Mouse (Mus musculus): ENCODE results near the gene Nova2. TPM values are rescaled to one million over a fixed set of nuclear protein-coding genes. Genes with fewer than 3 reads are reported as not detected.
A peak's percentile ranks its signal among the peaks of the same experiment; 100 is the strongest.

Nova2 gene
- polyA plus RNA-seq, 2 experiments = 0.05 to 0.11 TPM

DNA sequence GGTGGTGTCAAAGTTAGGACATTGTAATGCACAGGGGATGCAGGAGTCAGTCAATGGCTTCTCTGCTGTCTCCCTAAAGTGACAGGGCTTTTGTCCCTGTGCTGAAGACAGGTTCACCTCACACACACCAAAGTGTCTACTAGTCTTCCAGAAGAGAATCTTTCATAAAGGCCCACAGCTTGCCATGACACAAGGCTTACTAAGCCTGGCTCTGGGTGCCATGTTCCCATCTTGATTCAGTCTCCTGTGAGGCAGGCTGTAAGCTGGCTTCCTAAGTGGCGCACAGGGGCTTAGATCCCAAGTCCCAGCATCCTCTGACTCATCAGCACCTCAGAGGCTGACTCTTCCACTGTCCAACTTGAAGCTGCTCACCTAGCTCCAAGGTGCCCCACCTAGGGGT is 38.7 kb upstream of the Nova2 start:
- 50% methylated on average over 1 of the region's 1 CpGs for WGBS (ENCODE audit: insufficient replicate concordance)

GRCm38 (mm10) chr7:18890848-18891247 is 34.8 kb upstream of the Nova2 start:
- Histone ChIP-seq H3K27ac (no peak overlapping the region), H3K4me2 (ENCODE audit: low read depth) (no peak overlapping the region), H3K36me3 (replicated peaks; ENCODE audit: control insufficient read depth, insufficient read depth, low read depth) (no peaks in the 10 kb centered on the region), H3K4me3 (ENCODE audit: insufficient read depth in 1 of 2, low read depth in 2 of 2, low read length in 2 of 2) (no peak overlapping the region), H3K9ac (replicated peaks) (no peak overlapping the region), H3K27me3 (ENCODE audit: control insufficient read depth, insufficient read depth, low read length) (peaks cover 14% of the 10 kb centered on the region), H3K4me1 (replicated peaks; ENCODE audit: control insufficient read depth in 2 of 2, insufficient read depth in 2 of 2, low read length in 1 of 2) (peaks cover 0 to 2% of the 10 kb centered on the region in 2 experiments; a peak in 2 of 4 replicates), H3K9me3 (ENCODE audit: control insufficient read depth, low read length) (no peaks in the 10 kb centered on the region)
- TF ChIP-seq EP300 (IDR thresholded peaks at IDR 0.05; ENCODE audit: low read depth) = no peak
- TF ChIP-seq CTCF (IDR thresholded peaks at IDR 0.05; ENCODE audit: low read depth) = no peak
- 72% methylated on average over 8 of the region's 8 CpGs for WGBS (ENCODE audit: insufficient replicate concordance)
- ATAC-seq (ENCODE audit: insufficient read depth) = no peak
- DNase-seq (ENCODE audit: low read depth in 3 of 3, low spot score in 3 of 3) = no peak

More for the DNA sequence above, 38.7 kb upstream of the Nova2 start:
- H3K9ac ChIP-seq (replicated peaks) = no peak overlapping the region
- no peak for ATAC-seq (ENCODE audit: insufficient read depth)
- no peak for DNase-seq (ENCODE audit: low read depth in 3 of 3, low spot score in 3 of 3)
- no peaks in the 10 kb centered on the region for H3K36me3 ChIP-seq (replicated peaks; ENCODE audit: control insufficient read depth, insufficient read depth, low read depth)
- H3K4me3 ChIP-seq (ENCODE audit: insufficient read depth in 1 of 2, low read depth in 2 of 2, low read length in 2 of 2) = no peak overlapping the region
- H3K9me3 ChIP-seq (ENCODE audit: control insufficient read depth, low read length) = no peaks in the 10 kb centered on the region
- no peaks in the 10 kb centered on the region for H3K27me3 ChIP-seq (ENCODE audit: control insufficient read depth, insufficient read depth, low read length)
- TF ChIP-seq EP300 (IDR thresholded peaks at IDR 0.05; ENCODE audit: low read depth) = no peak
- TF ChIP-seq CTCF (IDR thresholded peaks at IDR 0.05; ENCODE audit: low read depth) = no peak
- no peak overlapping the region for H3K27ac ChIP-seq
- H3K4me2 ChIP-seq (ENCODE audit: low read depth) = no peak overlapping the region
- no peaks in the 10 kb centered on the region for H3K4me1 ChIP-seq (replicated peaks; ENCODE audit: control insufficient read depth in 2 of 2, insufficient read depth in 2 of 2, low read length in 1 of 2)

DNA sequence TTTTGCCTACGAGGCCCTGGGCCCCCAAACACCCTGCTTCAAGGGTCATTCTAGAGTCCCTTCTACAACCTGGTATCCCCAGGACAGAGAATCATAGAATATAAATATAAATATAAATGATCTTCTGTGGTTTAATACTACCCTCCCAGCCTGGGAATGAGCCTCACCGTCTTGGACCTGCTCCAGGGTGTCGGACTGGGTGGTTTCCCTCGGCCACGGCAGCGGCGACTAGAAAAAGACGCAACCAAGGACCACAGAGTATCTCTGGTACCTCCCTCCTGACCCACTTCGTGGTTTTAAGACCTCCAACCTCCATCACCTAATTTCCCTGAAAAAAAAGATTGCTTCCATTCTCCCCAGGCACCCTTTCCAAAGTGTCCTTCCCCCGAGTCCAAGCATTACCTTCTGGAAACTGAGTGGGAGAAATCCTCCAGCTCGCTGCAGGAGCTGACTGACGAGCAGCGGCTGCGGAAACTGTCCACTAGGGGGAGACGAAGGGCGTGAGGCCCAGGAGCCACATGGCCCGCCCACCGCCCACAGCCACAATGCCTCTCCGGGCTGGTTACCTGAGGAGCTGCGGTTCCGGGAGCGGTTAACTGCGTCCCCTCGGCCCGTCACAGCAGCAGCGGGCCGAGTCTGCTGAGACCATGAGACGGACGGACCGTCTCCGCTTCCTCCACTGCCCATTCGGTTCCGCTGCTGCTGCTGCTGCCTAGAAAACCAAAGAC is 33.7 kb upstream of the Nova2 start:
- DNase-seq (ENCODE audit: low read depth in 3 of 3, low spot score in 3 of 3) (peak; percentile 44 to 49 (median 48)), ATAC-seq (ENCODE audit: insufficient read depth) (peak; percentile 40; the same call in 1 of the 2 replicates)
- Histone ChIP-seq H3K4me2 (ENCODE audit: low read depth) (peak overlapping the region; percentile 50), H3K27me3 (ENCODE audit: control insufficient read depth, insufficient read depth, low read length) (peaks cover 14% of the 10 kb centered on the region), H3K4me3 (ENCODE audit: insufficient read depth in 1 of 2, low read depth in 2 of 2, low read length in 2 of 2) (peak overlapping the region in 1 of 2 experiments; percentile 38; a peak in 2 of 4 replicates), H3K9me3 (ENCODE audit: control insufficient read depth, low read length) (no peaks in the 10 kb centered on the region), H3K36me3 (replicated peaks; ENCODE audit: control insufficient read depth, insufficient read depth, low read depth) (no peaks in the 10 kb centered on the region), H3K9ac (replicated peaks) (no peak overlapping the region), H3K27ac (no peak overlapping the region), H3K4me1 (replicated peaks; ENCODE audit: control insufficient read depth in 2 of 2, insufficient read depth in 2 of 2, low read length in 1 of 2) (peaks cover 0 to 2% of the 10 kb centered on the region in 2 experiments; a peak in 2 of 4 replicates)
- WGBS (ENCODE audit: insufficient replicate concordance) = 17% methylated on average over 33 of the region's 33 CpGs
- TF ChIP-seq CTCF (IDR thresholded peaks at IDR 0.05; ENCODE audit: low read depth) (peak; percentile 96), EP300 (IDR thresholded peaks at IDR 0.05; ENCODE audit: low read depth) (no peak)

DNA sequence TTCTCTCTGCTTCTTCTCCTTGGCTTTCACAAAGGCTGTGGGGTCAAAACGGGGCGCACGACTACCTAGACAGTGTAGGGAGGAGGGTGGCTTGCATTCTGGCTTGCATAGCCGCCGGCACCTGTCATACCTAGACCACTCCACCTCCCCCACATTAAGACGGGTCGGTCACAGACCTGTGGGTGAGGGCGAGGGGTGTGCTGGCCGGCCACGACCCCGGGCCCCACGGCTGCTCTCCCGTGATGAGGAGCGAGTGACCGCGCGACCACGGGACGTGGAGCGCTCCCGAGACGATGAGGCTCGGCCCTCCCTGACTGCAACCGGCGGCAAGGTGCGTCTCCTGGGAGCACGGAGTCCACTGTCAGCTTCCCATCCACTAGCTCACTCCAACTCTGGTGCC is 32.7 kb upstream of the Nova2 start:
- Histone ChIP-seq H3K9me3 (ENCODE audit: control insufficient read depth, low read length) (no peaks in the 10 kb centered on the region), H3K4me1 (replicated peaks; ENCODE audit: control insufficient read depth in 2 of 2, insufficient read depth in 2 of 2, low read length in 1 of 2) (peaks cover 0 to 2% of the 10 kb centered on the region in 2 experiments; a peak in 2 of 4 replicates), H3K27me3 (ENCODE audit: control insufficient read depth, insufficient read depth, low read length) (peaks cover 14% of the 10 kb centered on the region), H3K27ac (no peak overlapping the region), H3K4me3 (ENCODE audit: insufficient read depth in 1 of 2, low read depth in 2 of 2, low read length in 2 of 2) (no peak overlapping the region), H3K36me3 (replicated peaks; ENCODE audit: control insufficient read depth, insufficient read depth, low read depth) (no peaks in the 10 kb centered on the region), H3K9ac (replicated peaks) (no peak overlapping the region), H3K4me2 (ENCODE audit: low read depth) (peak overlapping the region; percentile 50; the same call in 1 of the 2 replicates)
- TF ChIP-seq EP300 (IDR thresholded peaks at IDR 0.05; ENCODE audit: low read depth) = no peak
- TF ChIP-seq CTCF (IDR thresholded peaks at IDR 0.05; ENCODE audit: low read depth) = no peak
- 25% methylated on average over 27 of the region's 27 CpGs for WGBS (ENCODE audit: insufficient replicate concordance)
- ATAC-seq (ENCODE audit: insufficient read depth) (no peak; the same call in 1 of the 2 replicates), DNase-seq (ENCODE audit: low read depth in 3 of 3, low spot score in 3 of 3) (no peak)

DNA sequence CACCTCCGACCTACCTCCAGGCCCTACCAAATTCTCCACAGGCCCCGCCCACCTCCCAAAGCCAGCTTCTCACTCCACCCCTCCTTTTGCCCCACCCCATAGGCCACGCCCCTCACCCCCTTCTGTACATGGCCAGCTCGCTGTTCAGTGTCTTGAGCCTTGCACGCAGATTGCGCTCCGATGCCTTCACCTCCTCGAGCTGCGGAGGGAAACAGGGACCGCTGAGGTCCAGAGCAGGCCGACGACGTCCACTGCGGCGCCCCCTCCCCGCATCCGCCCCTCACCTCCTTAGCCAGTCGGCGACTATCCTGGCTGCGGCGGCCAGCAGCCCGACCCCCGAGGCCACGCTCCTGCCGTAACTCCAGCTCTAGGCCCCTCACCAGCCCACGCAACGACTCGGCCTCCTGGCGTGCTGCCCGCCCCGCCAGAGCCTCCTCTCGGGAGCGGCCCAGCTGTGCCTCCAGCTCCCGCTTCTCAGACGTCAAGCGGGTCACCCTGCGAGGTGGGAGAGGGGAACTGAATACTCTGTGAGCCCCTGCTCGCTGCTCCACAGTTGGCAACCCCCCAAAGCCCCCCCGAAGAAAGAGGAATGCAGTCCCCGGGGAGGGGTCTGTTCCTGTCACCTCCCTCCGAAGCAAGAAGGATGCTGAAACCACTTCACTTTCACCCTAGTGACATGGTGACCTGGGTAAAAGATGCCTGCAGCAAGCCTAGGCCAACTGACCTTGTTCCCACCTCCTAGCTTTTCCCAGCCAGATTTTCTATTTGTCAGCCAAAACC is 31.8 kb upstream of the Nova2 start:
- no peak overlapping the region for H3K27ac ChIP-seq
- ATAC-seq (ENCODE audit: insufficient read depth) (peak; percentile 44; the same call in 1 of the 2 replicates), DNase-seq (ENCODE audit: low read depth in 3 of 3, low spot score in 3 of 3) (peak; percentile 26 to 50 (median 35))
- H3K9ac ChIP-seq (replicated peaks) = no peak overlapping the region
- no peaks in the 10 kb centered on the region for H3K9me3 ChIP-seq (ENCODE audit: control insufficient read depth, low read length)
- H3K27me3 ChIP-seq (ENCODE audit: control insufficient read depth, insufficient read depth, low read length) = peaks cover 14% of the 10 kb centered on the region
- H3K4me2 ChIP-seq (ENCODE audit: low read depth) = peak overlapping the region; percentile 58
- WGBS (ENCODE audit: insufficient replicate concordance) = 5% methylated on average over 41 of the region's 41 CpGs
- TF ChIP-seq EP300 (IDR thresholded peaks at IDR 0.05; ENCODE audit: low read depth) (no peak), CTCF (IDR thresholded peaks at IDR 0.05; ENCODE audit: low read depth) (no peak)
- no peaks in the 10 kb centered on the region for H3K36me3 ChIP-seq (replicated peaks; ENCODE audit: control insufficient read depth, insufficient read depth, low read depth)
- H3K4me3 ChIP-seq (ENCODE audit: insufficient read depth in 1 of 2, low read depth in 2 of 2, low read length in 2 of 2) = peak overlapping the region in 1 of 2 experiments; percentile 34; a peak in 1 of 4 replicates
- peaks cover 0 to 2% of the 10 kb centered on the region in 2 experiments; a peak in 2 of 4 replicates for H3K4me1 ChIP-seq (replicated peaks; ENCODE audit: control insufficient read depth in 2 of 2, insufficient read depth in 2 of 2, low read length in 1 of 2)
